Mouse (Mus musculus) intestine, embryonic 15.5 days (tissue): ENCODE data around the gene Itih4. TPM values are rescaled to one million over a fixed set of nuclear protein-coding genes. Genes with fewer than 3 reads are reported as not detected.

Experiments used
- ATAC-seq: fragments of 200-750 bp; cut with Nextera tagmentation; 2 replicates; pipeline ENCODE4 v1.8.0; 2017; ENCODE audit warnings: moderate TSS enrichment, moderate library complexity
- H3K27ac ChIP-seq: fragments of 300-500 bp; sonication (generic); 2 replicates; pipeline ENCODE4 v1.5.1; 2015; ENCODE audit warnings: mild to moderate bottlenecking, inconsistent platforms
- H3K27me3 ChIP-seq: fragments of 300-500 bp; sonication (generic); replicated peaks from 2 replicates; pipeline ENCODE4 v1.6.1; 2015; ENCODE audit warnings: inconsistent platforms
- H3K36me3 ChIP-seq: fragments of 300-500 bp; sonication (generic); 2 replicates; pipeline ENCODE4 v1.6.1; 2015; ENCODE audit warnings: inconsistent platforms
- H3K4me1 ChIP-seq: fragments of 300-500 bp; sonication (generic); replicated peaks from 2 replicates; pipeline ENCODE4 v1.6.1; 2015; ENCODE audit warnings: inconsistent platforms
- H3K4me2 ChIP-seq: fragments of 300-500 bp; sonication (generic); replicated peaks from 2 replicates; pipeline ENCODE4 v1.6.1; 2015; ENCODE audit warnings: mild to moderate bottlenecking, inconsistent platforms
- H3K4me3 ChIP-seq: fragments of 300-500 bp; sonication (generic); replicated peaks from 2 replicates; pipeline ENCODE4 v1.5.1; 2015; ENCODE audit warnings: inconsistent platforms
- H3K9ac ChIP-seq: fragments of 300-500 bp; sonication (generic); 2 replicates; pipeline ENCODE4 v1.6.1; 2015; ENCODE audit warnings: inconsistent platforms
- H3K9me3 ChIP-seq: fragments of 300-500 bp; sonication (generic); 2 replicates; pipeline ENCODE4 v1.6.1; 2016; ENCODE audit warnings: inconsistent platforms
- WGBS: fragments of 180-500 bp; shearing (Covaris S2); methylation state at CpG from one replicate; pipeline ENCODE4 v1.1.7; 2015; 5-methylcytosine and 5-hydroxymethylcytosine counted together
- polyA plus RNA-seq: library from polyadenylated mRNA; unstranded; fragments of >200 nt; fragmentation: Nextera tagmentation; extraction: Ambion mirVana; gene quantifications from 2 replicates; pipeline ENCODE4 v1.2.1, GENCODE M21; 2015

The Itih4 gene
- polyA plus RNA-seq, 1 experiment from 2014 or later: 1.1 TPM

DNA sequence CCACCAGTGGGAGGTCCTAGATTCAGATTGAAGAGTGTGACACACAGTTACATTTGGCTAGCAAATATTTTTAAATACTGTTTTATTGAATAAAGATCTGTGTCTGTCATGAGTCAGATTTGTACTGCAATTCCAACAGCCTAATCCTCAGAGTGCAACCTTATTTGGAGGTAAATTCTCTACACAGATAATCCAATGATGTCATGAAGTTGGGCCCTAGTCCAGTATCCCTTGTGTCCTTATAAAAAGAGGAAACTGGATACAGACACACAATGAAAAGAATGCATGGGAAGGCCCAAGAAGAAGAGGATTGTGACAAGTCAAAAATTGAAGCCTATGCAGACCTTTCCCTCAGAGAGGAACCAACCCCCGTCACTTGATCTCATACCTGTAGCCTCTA lies 30.2 kb downstream of the Itih4 start:
- no peaks in the 10 kb centered on the region for H3K27me3 ChIP-seq
- H3K27ac ChIP-seq: no peak overlapping the region

DNA sequence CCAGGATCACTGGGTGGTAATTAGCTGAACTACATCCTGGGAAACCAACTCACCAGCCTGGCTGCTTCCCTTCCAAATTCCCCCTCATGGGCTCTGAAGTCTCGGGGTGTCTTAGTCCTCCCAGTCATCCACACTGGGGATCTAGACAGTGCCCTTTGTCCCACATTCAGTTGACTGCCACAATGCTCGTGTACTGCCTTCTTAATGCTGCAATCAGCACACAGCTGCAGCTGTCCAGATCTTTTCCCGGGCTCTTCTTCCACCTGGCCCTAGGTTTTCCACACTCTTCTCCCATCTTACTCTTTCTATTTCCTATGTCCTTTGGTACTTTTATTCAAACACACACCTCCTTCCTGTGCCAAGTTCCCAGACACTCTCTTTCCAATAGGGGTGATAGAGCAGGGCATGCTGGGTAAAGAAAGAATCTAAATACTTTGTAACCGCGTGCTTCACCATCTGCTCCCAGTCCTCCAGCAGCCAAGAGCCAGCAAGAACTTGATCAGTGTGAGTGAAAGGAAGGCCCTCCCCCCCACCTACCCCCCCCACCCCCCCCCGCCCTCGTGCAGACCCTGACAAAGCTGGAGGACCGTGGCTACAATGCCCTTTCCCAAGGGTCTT lies 35.9 kb downstream of the Itih4 start:
- Histone ChIP-seq H3K9ac (no peak overlapping the region), H3K4me2 (no peak overlapping the region), H3K9me3 (no peaks in the 10 kb centered on the region), H3K36me3 (no peaks in the 10 kb centered on the region), H3K4me3 (no peak overlapping the region), H3K27ac (no peak overlapping the region), H3K27me3 (no peaks in the 10 kb centered on the region), H3K4me1 (no peaks in the 10 kb centered on the region)
- no peak for ATAC-seq
- 51% methylated on average over 8 of the region's 8 CpGs for WGBS

More for the DNA sequence above, 30.2 kb downstream of the Itih4 start:
- 83% methylated on average over 1 of the region's 1 CpGs for WGBS
- H3K4me1 ChIP-seq: no peaks in the 10 kb centered on the region
- no peak overlapping the region for H3K4me2 ChIP-seq
- no peaks in the 10 kb centered on the region for H3K9me3 ChIP-seq
- no peak overlapping the region for H3K9ac ChIP-seq
- ATAC-seq: 0 out of 2 replicates have a peak, but pooled peaks have one; percentile 16
- no peak overlapping the region for H3K4me3 ChIP-seq
- H3K36me3 ChIP-seq: no peaks in the 10 kb centered on the region

DNA sequence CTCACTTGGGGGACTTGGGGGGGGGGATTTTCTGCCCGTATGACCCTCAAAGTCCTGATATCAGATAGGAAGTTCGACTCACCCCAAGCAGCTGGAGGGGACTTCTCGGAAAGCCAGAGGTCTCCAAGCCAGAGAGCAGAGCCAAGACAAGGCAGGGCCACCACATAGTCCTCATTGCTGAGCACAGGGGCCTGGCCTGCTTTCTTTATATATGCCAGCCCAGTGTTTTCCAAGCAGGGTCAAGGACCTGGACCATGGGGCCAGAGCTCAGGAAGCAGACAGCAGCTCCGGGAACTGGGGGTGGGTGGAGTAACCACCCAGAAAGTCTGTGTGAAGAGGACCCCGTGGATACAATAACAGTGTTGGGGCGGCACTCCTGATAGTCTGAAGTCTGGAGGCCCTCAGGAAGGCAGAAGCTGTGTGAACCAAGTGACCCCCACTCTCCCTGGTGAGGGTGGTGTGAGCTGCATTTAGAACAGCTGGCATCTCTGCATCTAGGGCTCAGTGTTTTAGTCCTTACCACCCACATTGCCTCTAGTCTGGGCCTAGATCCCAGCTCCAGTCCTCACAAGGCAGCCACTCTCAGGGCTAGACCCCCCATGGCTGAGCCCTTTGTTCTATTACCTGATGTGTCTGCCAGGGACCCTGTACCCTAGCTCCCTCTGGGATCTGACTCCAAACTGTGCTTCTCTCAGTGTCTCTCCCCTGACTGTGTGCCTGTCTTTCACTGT lies 37.3 kb downstream of the Itih4 start, which contains the start of gene Itih3:
TSS of gene Itih3 (minus strand) at position 386 of the 731 bp plus-strand sequence.
- Histone ChIP-seq H3K27ac (no peak within 1 kb of the TSS), H3K9me3 (no peaks in the 10 kb centered on the region), H3K4me1 (no peaks in the 10 kb centered on the region), H3K27me3 (no peaks in the 10 kb centered on the region), H3K4me2 (no peak within 1 kb of the TSS), H3K4me3 (no peak within 1 kb of the TSS), H3K9ac (no peak within 1 kb of the TSS), H3K36me3 (no peaks in the 10 kb centered on the region)
- ATAC-seq: no peak
- WGBS: 38% methylated on average over 6 of the region's 6 CpGs

DNA sequence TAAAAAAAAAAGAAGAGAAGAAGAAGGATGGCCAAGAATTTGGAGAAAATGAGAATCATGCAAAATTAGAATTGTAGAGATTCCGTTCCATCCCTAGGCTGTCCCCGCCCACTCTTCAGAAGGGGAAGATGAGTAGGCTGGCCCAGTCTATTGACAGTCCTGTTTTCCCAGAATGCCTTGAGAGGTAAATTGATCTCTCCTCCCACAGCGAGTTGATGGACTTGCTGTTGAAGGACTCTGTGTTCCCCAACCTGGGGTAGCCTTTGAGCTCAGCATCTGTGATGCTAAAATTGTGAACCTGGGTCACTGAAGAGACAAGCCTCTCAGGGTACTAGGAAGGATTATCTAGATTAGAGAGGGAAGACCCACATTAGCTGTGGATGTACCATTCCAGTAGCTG lies 39.2 kb downstream of the Itih4 start:
- Histone ChIP-seq H3K27me3 (no peaks in the 10 kb centered on the region), H3K4me2 (no peak overlapping the region), H3K4me3 (no peak overlapping the region), H3K36me3 (no peaks in the 10 kb centered on the region), H3K9me3 (no peaks in the 10 kb centered on the region), H3K9ac (no peak overlapping the region), H3K4me1 (no peaks in the 10 kb centered on the region), H3K27ac (no peak overlapping the region)
- ATAC-seq: no peak
- 87% methylated on average over 3 of the region's 3 CpGs for WGBS

DNA sequence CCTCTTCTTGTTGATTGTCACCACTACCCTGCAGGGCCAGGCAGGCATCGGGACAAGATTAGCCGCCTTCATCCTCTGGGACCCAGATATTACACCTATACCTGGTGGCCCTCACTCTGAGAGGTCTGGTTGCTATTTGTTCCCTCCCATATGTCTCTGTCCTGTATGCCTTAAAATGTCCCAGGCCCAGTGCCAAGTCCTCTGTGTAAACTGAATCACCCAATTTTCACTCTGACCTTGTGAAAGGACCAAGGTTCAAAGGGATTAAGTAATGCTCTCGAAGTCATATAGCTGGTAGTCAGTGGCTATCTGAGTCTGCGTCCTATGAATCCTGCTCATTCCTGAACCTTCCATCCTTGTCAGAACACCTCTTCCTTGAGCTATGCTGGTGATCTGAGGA lies 44.1 kb downstream of the Itih4 start:
- no peak for ATAC-seq
- no peaks in the 10 kb centered on the region for H3K9me3 ChIP-seq
- no peak overlapping the region for H3K27ac ChIP-seq
- H3K4me2 ChIP-seq: no peak overlapping the region
- H3K27me3 ChIP-seq: no peaks in the 10 kb centered on the region
- H3K4me3 ChIP-seq: no peak overlapping the region
- no peaks in the 10 kb centered on the region for H3K36me3 ChIP-seq
- no peaks in the 10 kb centered on the region for H3K4me1 ChIP-seq
- WGBS: 85% methylated on average over 4 of the region's 4 CpGs
- no peak overlapping the region for H3K9ac ChIP-seq

DNA sequence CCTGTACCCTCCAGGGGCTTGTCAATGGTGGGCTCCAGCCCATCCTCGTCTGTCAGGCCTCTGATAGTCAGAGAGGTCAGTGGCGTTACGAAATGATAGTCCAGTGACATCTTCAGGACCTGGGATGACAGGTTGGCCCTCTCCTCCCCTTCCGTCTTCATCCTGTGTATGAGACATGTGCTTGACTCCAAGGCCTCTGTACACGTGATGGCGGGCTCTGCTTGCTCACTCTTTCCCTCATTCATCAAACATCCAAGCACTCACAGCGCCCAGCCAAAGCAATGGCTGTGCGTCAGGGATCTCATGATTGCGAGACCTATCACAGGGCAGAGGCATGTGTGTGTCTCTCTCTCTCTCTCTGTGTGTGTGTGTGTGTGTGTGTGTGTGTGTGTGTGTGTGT lies 47.1 kb downstream of the Itih4 start:
- Histone ChIP-seq H3K27me3 (no peaks in the 10 kb centered on the region), H3K9me3 (no peaks in the 10 kb centered on the region), H3K4me1 (no peaks in the 10 kb centered on the region), H3K4me3 (no peak overlapping the region), H3K36me3 (no peaks in the 10 kb centered on the region), H3K4me2 (no peak overlapping the region), H3K9ac (no peak overlapping the region), H3K27ac (no peak overlapping the region)
- no peak for ATAC-seq
- 82% methylated on average over 9 of the region's 9 CpGs for WGBS

DNA sequence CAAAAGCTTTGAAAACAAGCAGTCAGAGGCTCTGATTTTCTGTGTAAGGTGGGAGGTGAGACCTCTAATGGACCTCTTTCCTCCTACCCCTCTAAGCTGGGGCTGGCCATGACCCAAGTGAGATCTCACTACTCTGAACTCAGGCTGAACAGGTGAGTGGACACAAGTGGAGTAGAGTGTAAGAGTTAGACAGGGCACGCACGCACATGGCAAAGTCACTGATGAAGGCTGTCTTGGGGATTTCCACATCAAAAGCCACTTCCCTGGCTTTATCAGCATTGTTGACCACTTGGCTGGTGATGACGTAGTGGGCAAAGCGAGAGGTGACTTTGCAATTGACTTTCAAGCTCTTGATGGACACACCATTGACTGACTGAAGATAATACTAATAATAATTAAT lies 56.0 kb downstream of the Itih4 start:
- WGBS: 85% methylated on average over 4 of the region's 4 CpGs
- Histone ChIP-seq H3K27me3 (no peaks in the 10 kb centered on the region), H3K36me3 (no peaks in the 10 kb centered on the region), H3K4me3 (no peak overlapping the region), H3K27ac (no peak overlapping the region), H3K9me3 (no peaks in the 10 kb centered on the region), H3K4me2 (no peak overlapping the region), H3K9ac (no peak overlapping the region), H3K4me1 (no peaks in the 10 kb centered on the region)
- no peak for ATAC-seq

DNA sequence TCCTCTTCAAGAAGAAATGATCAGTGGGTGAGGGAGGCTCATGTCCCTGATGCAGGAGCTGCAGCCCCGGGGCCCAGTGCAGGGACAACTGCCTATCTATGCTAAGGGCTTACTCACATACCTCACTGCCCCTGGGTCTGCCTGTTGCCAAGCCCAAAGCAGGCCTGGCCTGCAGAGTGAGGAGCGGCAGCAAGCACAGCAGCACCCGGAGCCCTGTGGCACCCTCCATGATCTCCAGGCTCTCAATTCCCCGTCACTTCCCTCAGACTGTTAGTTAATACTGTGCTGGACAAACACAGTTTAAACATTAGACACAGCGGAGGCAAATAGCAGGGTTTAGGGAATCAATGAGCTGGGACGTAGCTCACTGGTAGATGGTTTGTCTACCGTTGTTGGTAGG lies 56.8 kb downstream of the Itih4 start, which contains the start of gene Itih1:
TSS of gene Itih1 (minus strand) at position 252 of the 400 bp plus-strand sequence.
- 65% methylated on average over 7 of the region's 7 CpGs for WGBS
- no peaks in the 10 kb centered on the region for H3K4me1 ChIP-seq
- no peaks in the 10 kb centered on the region for H3K36me3 ChIP-seq
- no peak within 1 kb of the TSS for H3K4me3 ChIP-seq
- no peak for ATAC-seq
- H3K9ac ChIP-seq: no peak within 1 kb of the TSS
- H3K9me3 ChIP-seq: no peaks in the 10 kb centered on the region
- no peak within 1 kb of the TSS for H3K4me2 ChIP-seq
- no peaks in the 10 kb centered on the region for H3K27me3 ChIP-seq
- no peak within 1 kb of the TSS for H3K27ac ChIP-seq

DNA sequence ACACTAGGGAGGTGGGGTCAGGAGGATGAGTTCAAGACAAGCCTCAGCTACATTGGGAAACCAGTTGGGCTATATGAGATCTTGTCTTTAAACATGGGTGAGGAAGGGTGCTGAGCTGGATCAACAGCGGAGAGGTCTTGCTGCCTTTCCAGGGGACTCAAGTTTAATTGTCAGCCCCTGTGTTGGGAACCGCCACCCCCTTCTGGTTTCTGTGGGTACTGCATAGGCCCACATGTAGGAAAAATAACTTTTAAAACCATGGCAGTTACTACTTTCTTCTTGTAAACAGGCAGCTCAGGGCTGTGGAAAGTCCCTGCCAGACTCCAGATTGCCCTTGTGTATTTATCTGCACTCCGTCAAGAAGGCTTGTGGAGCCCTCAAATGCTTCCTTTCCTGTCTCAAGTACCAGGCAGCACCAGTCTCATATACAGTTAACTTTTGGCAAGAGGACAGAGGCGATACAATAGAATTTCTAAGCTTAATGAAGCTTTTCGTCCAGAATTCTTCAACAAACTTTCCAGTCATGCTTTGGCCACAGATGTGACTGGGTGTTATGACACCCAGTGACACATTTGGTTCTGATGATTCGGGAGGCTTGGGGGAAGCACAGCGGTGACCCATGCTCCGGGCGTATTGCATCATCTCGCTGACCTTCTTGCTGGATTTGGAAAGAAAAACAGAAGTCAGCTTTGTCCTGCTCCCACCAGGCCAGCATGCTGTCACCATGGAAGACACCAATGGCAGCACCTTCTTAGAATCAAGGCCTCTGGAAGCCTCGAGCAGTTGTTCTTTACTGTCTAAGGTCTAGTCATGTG lies 57.8 kb downstream of the Itih4 start:
- ATAC-seq: peak; percentile 41; the same call in 1 of the 2 replicates
- Histone ChIP-seq H3K36me3 (no peaks in the 10 kb centered on the region), H3K4me1 (no peaks in the 10 kb centered on the region), H3K4me2 (no peak overlapping the region), H3K4me3 (no peak overlapping the region), H3K27ac (no peak overlapping the region), H3K9me3 (no peaks in the 10 kb centered on the region), H3K27me3 (no peaks in the 10 kb centered on the region), H3K9ac (no peak overlapping the region)
- WGBS: 63% methylated on average over 11 of the region's 11 CpGs

DNA sequence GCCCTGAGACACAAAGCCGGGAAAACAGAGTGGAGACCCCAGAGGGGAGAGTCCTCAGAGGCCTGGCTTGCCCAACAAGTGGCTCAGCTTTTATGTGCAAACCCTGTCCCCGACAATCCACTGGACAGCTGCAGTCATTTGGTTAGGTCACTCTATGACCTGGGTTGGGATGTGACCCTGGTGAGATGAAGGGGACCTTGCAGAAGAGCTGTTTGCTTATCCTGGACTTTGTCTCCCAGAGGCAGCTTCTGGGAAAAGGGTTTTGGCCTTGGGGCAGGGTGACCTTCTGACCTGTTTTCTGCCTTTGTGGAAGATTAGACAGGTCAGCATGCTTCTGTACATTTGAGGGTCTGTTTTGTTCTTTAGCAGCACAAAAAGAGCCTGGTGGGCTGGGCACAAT lies 58.5 kb downstream of the Itih4 start:
- ATAC-seq: peak; percentile 17; the same call in 1 of the 2 replicates
- WGBS: 66% methylated on average over 2 of the region's 2 CpGs
- no peaks in the 10 kb centered on the region for H3K9me3 ChIP-seq
- no peaks in the 10 kb centered on the region for H3K36me3 ChIP-seq
- no peak overlapping the region for H3K4me3 ChIP-seq
- no peak overlapping the region for H3K27ac ChIP-seq
- no peak overlapping the region for H3K4me2 ChIP-seq
- no peak overlapping the region for H3K9ac ChIP-seq
- H3K4me1 ChIP-seq: no peaks in the 10 kb centered on the region
- no peaks in the 10 kb centered on the region for H3K27me3 ChIP-seq

DNA sequence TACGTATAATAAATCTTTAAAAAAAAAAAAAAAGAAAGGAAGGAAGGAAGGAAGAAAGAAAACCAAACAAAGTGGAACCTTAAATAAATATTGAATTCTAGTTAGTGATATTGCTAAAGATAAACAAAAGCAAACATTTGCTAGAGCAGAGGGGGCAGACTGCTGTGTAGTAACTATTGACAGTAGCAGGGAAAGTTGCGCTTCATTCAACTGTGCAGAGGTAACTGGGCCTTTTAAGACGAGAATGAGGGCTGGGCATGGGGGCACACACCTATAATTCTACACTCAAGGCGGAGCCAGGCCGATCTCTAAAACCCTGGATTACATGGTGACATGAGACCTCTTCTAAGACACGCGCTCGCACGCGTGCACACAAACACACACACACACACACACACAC lies 63.7 kb downstream of the Itih4 start:
- Histone ChIP-seq H3K27ac (no peak overlapping the region), H3K4me2 (no peak overlapping the region), H3K9me3 (no peaks in the 10 kb centered on the region), H3K4me1 (0 out of 2 replicates have a peak, but pooled peaks cover 2% of the 10 kb centered on the region), H3K9ac (no peak overlapping the region), H3K27me3 (no peaks in the 10 kb centered on the region), H3K4me3 (no peak overlapping the region), H3K36me3 (no peaks in the 10 kb centered on the region)
- no peak for ATAC-seq
- 88% methylated on average over 10 of the region's 10 CpGs for WGBS

DNA sequence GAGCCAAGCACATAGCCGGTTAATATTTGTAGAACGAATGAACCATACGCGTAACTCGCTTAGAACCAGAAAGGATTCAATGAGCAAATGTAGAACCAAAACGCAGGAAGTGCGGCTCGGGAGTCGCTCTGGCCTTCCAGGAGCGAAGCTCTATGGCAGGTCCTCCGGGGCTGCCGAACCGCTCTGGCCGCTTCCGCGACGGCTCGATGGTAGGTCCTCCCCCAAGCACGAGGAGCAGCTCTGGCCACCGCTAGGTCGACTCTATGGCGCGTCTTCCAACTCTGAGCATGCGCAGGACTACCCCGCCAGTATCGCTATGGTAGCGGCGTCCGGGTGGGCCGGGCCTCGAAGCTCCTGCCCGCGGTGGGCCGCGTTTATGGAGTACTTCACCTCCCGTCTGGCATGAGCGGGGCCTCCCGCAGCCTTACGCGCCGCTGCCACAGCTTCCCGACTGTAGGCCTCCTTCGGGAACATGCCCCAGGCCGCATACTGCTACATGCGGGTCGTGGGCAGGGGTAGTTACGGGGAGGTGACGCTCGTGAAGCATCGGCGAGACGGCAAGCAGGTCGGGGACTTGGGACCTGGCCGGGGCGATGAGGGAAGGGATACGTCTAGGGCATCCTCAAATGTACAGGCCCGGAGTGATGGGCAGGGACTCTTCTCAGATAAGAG lies 65.0 kb downstream of the Itih4 start, which contains the start of gene Nek4:
TSS of gene Nek4 (plus strand) at position 224 of the 672 bp plus-strand sequence.
- WGBS: under 1% methylated on average over 57 of the region's 57 CpGs
- H3K4me3 ChIP-seq: peak within 1 kb of the TSS; percentile 71
- H3K4me2 ChIP-seq: peak within 1 kb of the TSS; percentile 70
- no peaks in the 10 kb centered on the region for H3K27me3 ChIP-seq
- 0 out of 2 replicates have a peak, but pooled peaks cover 2% of the 10 kb centered on the region for H3K4me1 ChIP-seq
- ATAC-seq: peak; percentile 100
- peak within 1 kb of the TSS; percentile 70 for H3K9ac ChIP-seq
- no peak within 1 kb of the TSS; the same call in 1 of the 2 replicates for H3K27ac ChIP-seq
- H3K9me3 ChIP-seq: no peaks in the 10 kb centered on the region
- H3K36me3 ChIP-seq: no peaks in the 10 kb centered on the region
